Mouse (Mus musculus) T-helper 2 cell (primary cell): Measurements from ENCODE around the gene Ambn.
"Not testable (repeated sequence)": the region's sequence is repeated elsewhere in the genome, so short reads cannot be mapped to it uniquely, and the experiment has no call there.

Experiments
- in situ Hi-C: fragments of 300-600 bp; cut with MboI, MseI; formaldehyde crosslinking; loops from one replicate; pipeline ENCODE4 v1.15.1; 2025; ENCODE audit warnings: high pct_unique_total_duplicates

The Ambn gene

DNA sequence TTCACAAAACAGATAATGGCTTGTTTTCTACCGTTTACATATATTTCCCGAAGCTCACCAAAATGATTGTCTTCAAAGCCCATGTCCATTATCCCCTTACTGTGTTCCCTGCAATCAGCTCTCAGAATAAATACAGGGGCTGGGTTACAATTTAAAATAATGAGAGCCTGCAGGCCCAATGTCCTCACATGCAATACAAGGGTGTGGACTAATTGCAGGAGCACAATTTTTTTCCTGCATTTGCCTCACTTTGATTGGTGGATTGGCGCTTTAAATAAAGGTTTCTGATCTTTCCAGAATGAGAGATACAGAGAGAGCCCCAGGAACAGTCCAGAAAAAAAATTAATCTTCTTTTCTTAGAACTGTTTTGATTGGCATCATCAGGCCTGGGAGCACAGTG, at the start of gene Ambn:
Gene Ambn (plus strand): TSS at position 301 of the 400 bp plus-strand sequence.
- in situ Hi-C loops, result no loop called here

DNA sequence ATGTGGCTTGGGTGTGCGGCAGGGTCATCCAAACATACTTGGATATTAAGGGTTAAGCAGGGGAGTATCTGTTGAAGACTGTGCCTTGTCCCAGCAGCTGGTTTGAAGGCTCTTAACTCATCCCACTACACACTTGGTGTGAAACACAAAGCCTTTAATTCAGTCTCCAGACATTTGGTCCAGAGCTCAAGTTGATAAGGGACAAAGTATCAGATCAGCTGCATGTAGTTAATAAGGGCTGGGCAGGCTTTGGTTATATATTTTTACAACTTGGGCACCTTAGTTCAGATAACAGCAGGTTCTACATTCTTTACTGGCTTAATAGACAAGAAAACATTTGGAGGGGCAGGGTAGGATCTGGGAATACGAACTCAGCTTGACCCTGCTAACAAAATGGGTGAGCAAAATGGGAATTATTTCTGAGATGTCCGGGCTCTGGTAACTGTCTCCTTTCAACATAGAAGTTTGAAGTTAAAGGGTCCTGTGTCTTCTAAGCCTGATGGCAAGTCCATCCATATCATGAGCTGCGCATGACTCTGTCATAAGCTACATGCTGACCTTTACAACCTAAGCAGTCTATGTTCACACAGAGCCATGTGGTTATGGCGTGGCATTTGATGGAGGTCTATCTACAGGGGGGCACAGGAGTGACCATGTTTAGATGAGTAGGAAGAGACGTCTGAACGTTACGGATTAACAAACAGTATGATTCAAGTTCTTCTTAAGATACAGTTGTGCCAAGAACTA, 35.3 kb upstream of the Ambn start:
- in situ Hi-C loops, result no loop called here

DNA sequence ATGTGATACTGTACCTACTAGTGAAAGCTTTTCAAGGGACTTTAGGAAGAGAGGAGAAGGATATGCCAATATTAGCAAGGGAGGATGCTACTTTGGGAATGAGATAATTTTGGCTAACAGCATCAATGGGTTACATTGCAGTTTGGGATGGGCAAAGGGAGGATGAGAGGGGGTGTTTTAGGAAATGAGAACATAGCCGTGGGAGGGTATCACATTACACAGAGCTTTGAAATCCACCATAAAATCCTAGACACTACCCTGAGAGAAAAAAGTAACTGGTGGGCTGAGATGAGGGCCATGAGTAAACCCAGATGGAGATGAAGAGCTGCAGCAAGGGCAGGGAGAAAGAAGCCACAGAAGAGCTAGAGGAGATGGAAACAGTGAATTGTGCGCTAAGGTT, 30.9 kb upstream of the Ambn start:
- in situ Hi-C loops, result not testable (repeated sequence)

GRCm38 (mm10) chr5:88426753-88427152, 29.0 kb upstream of the Ambn start:
- in situ Hi-C loops, result no loop called here

- in situ Hi-C loops, result no loop called here
Observed at GRCm38 (mm10) chr5:88467471-88467870, 11.7 kb downstream of the Ambn start.

- in situ Hi-C loops, result no loop called here
Observed at GRCm38 (mm10) chr5:88468807-88469704, 13.3 kb downstream of the Ambn start.

DNA sequence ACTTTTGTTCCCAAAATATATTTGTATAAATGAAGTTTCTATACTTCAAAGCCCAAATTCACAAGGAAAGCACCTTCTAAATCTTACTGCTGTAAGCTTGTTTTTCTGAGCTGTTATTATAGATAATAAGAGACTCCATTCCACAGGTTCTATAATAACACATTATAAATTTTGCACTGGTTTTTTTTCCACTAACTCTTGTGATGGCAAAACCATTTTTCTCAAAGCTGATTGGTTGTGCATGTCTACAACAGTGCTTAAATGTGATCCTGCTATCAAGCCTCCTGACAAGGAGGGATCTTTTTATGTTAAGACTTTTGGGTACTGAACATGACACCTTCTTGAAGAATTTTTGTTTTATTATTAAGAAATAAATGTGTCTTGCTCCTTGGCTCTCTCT, 31.9 kb downstream of the Ambn start, which contains the start of gene Enam:
Gene Enam (plus strand): TSS at position 301 of the 400 bp plus-strand sequence.
- in situ Hi-C loops, result loop anchor here (25.0 kb wide), 1 partner anchor 1400 kb away; the partner anchor contains the start of gene Adamts3

GRCm38 (mm10) chr5:88489004-88489403, 33.2 kb downstream of the Ambn start:
- in situ Hi-C loops, result loop anchor here (25.0 kb wide), 1 partner anchor 1398 kb away; the partner anchor contains the start of gene Adamts3

- in situ Hi-C loops, result loop anchor here (25.0 kb wide), 1 partner anchor 1396 kb away; the partner anchor contains the start of gene Adamts3
Observed at GRCm38 (mm10) chr5:88491111-88491510, 35.3 kb downstream of the Ambn start.

DNA sequence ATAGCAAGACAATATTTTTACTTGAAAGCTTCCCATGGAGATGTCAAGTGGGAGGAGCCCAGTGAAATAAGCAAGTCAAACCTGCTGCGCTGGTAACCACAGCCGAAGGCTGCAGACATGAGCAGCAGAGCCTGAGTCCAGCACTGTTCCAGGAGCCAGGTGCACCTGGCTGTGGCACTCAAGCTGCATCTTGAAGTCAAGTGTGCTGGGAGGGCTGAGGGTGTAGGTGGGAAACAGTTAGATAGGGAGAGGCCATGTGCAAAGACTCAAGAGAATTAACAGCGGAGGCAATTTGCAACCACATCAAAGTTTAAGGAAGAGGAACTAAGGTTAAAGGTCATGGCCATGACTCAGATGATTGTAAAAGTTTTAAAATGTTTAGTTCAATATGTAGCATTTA, 44.0 kb downstream of the Ambn start:
- in situ Hi-C loops, result loop anchor here (25.0 kb wide), 1 partner anchor 1388 kb away; the partner anchor contains the start of gene Adamts3

DNA sequence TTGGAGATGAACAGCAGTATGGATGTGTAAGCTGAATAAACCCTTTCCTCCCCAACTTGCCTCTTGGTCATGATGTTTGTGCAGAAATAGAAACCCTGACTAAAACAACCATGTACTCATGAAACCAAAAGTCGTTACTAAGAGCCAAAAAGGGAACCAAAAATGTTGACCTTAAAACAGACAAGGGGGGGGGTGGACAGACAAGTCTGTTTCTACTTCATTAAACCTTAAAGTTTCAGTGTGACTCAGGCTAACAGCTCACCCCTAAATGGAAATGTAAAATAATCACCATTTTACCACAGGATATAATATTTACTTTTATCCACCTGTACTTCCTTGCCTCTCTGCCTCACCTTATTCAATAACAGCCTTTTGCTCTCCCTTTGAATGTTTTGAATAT, 52.8 kb downstream of the Ambn start:
- in situ Hi-C loops, result no loop called here

- in situ Hi-C loops, result no loop called here
Observed at GRCm38 (mm10) chr5:88508990-88509389, 53.2 kb downstream of the Ambn start.
